ENCODE assay signal across 8 mouse cellular contexts in genomic region chr17:17829816-17830535, GRCm38 (mm10). TPM values are rescaled to one million over a fixed set of nuclear protein-coding genes. Genes with fewer than 3 reads are reported as not detected.
DNase-seq lines count a peak whose midpoint lies in the region; ATAC-seq and TF ChIP-seq lines count a peak whose summit lies in the region.

No protein-coding gene starts in this region.

- H3K4me3 ChIP-seq in E14TG2a.4 (replicated peaks; ENCODE audit: low read length) = peak overlapping the region; percentile 87
- peak overlapping the region; percentile 89 for H3K4me3 ChIP-seq in forebrain, embryonic 12.5 days (replicated peaks)
- H3K4me3 ChIP-seq in limb, embryonic 14.5 days (replicated peaks; ENCODE audit: low read length) = peak overlapping the region; percentile 78

- peak overlapping the region; percentile 87 for H3K4me2 ChIP-seq in forebrain, embryonic 12.5 days
- peak overlapping the region; percentile 75 for H3K4me2 ChIP-seq in limb, embryonic 14.5 days (replicated peaks; ENCODE audit: low read depth, low read length, severe bottlenecking)

- TF ChIP-seq POLR2A in limb, embryonic 14.5 days (IDR thresholded peaks at IDR 0.05; ENCODE audit: borderline replicate concordance, extremely low read depth, insufficient read depth, insufficient read length) = no peak

- peak overlapping the region; percentile 92 for H3K9ac ChIP-seq in forebrain, embryonic 12.5 days
- peak overlapping the region; percentile 93 for H3K9ac ChIP-seq in limb, embryonic 14.5 days (ENCODE audit: low read depth, low read length, severe bottlenecking)

- peaks cover 63% of the 10 kb centered on the region for H3K4me1 ChIP-seq in E14TG2a.4 (replicated peaks; ENCODE audit: low read depth, low read length)
- H3K4me1 ChIP-seq in forebrain, embryonic 12.5 days = peaks cover 57% of the 10 kb centered on the region
- peaks cover 40% of the 10 kb centered on the region for H3K4me1 ChIP-seq in limb, embryonic 14.5 days (ENCODE audit: control insufficient read depth, insufficient read depth, low read length)

- ATAC-seq in forebrain, embryonic 12.5 days (ENCODE audit: low FRiP score) = no peak
- no peak for ATAC-seq in limb, embryonic 14.5 days (ENCODE audit: low FRiP score, low read depth)

- intact Hi-C loops in heart, postnatal 14 days (cut with DNase I) = loop anchor here (10.0 kb wide), 3 partner anchors 65 to 765 kb away; partner anchors contain the start of genes Lnpep and Zfp960

- H3K27me3 ChIP-seq in E14TG2a.4 (ENCODE audit: insufficient read depth, low read length) = no peaks in the 10 kb centered on the region
- H3K27me3 ChIP-seq in forebrain, embryonic 12.5 days = no peaks in the 10 kb centered on the region
- H3K27me3 ChIP-seq in limb, embryonic 14.5 days (ENCODE audit: control insufficient read depth, insufficient read depth, low read length) = no peaks in the 10 kb centered on the region

- peak; percentile 90 for DNase-seq in heart, adult 11 months
- no peak for DNase-seq in heart, postnatal 14 days
- DNase-seq in limb, embryonic 14.5 days (ENCODE audit: low spot score) = no peak
- DNase-seq in adipocyte (ENCODE audit: low spot score) = no peak
- no peak for DNase-seq in gastrocnemius, adult 18-20 months (ENCODE audit: low spot score)
- no peak for DNase-seq in left cerebral cortex, adult 18-20 months (ENCODE audit: low spot score in 2 of 2)

- peak overlapping the region; percentile 100 for H3K27ac ChIP-seq in forebrain, embryonic 12.5 days
- H3K27ac ChIP-seq in limb, embryonic 14.5 days (replicated peaks; ENCODE audit: low read depth, low read length) = peak overlapping the region; percentile 99

- no peaks in the 10 kb centered on the region for H3K9me3 ChIP-seq in E14TG2a.4 (ENCODE audit: low read length)
- H3K9me3 ChIP-seq in forebrain, embryonic 12.5 days = no peaks in the 10 kb centered on the region
- no peaks in the 10 kb centered on the region for H3K9me3 ChIP-seq in limb, embryonic 14.5 days (ENCODE audit: control insufficient read depth, low read length)

- peaks cover 38% of the 10 kb centered on the region for H3K36me3 ChIP-seq in E14TG2a.4 (ENCODE audit: insufficient read depth, low read length)
- peaks cover 37% of the 10 kb centered on the region for H3K36me3 ChIP-seq in forebrain, embryonic 12.5 days (replicated peaks)
- peaks cover 41% of the 10 kb centered on the region for H3K36me3 ChIP-seq in limb, embryonic 14.5 days (ENCODE audit: control insufficient read depth, insufficient read depth, low read length)

- 58% methylated on average over 18 of the region's 23 CpGs for WGBS in forebrain, embryonic 12.5 days
- WGBS in limb, embryonic 14.5 days = 42% methylated on average over 23 of the region's 23 CpGs

- no peak for TF ChIP-seq CTCF in E14TG2a.4 (conservative IDR thresholded peaks at IDR 0.05; ENCODE audit: low read length)

RNA-seq across cellular contexts. Expression of gene Spaca6, which starts 3.0 kb away (rescaled TPM):
- total RNA-seq in heart, postnatal 14 days (2021) = 10 to 100 TPM; 14.9 to 23.6 TPM
- polyA plus RNA-seq in forebrain, embryonic 12.5 days (2016; fragmentation: Nextera tagmentation; extraction: Ambion mirVana) = 43.5 and 46.8 TPM in 2 replicates
- polyA plus RNA-seq in limb, embryonic 14.5 days (2012; rRNA removed) = 125 and 142 TPM in 2 replicates
- 23.6 and 32.5 TPM in 2 replicates for polyA plus RNA-seq in limb, embryonic 14.5 days (2014; fragmentation: Nextera tagmentation; extraction: Ambion mirVana)
- total RNA-seq in gastrocnemius, adult 18-20 months (2021) = 1 to 10 TPM; 4.8 to 6.0 TPM
- 10 to 100 TPM; 81.6 to 81.8 TPM for total RNA-seq in left cerebral cortex, adult 18-20 months (2021)

RNA-seq across cellular contexts. Expression of gene Has1, which starts 25.0 kb away (rescaled TPM):
- under 1 TPM; 0.69 to 0.98 TPM for total RNA-seq in heart, postnatal 14 days (2021)
- 0.83 and 1.4 TPM in 2 replicates for polyA plus RNA-seq in forebrain, embryonic 12.5 days (2016; fragmentation: Nextera tagmentation; extraction: Ambion mirVana)
- 0.19 and 0.25 TPM in 2 replicates for polyA plus RNA-seq in limb, embryonic 14.5 days (2012; rRNA removed)
- 1.6 and 2.2 TPM in 2 replicates for polyA plus RNA-seq in limb, embryonic 14.5 days (2014; fragmentation: Nextera tagmentation; extraction: Ambion mirVana)
- total RNA-seq in gastrocnemius, adult 18-20 months (2021) = under 1 TPM; 0.09 to 0.52 TPM
- total RNA-seq in left cerebral cortex, adult 18-20 months (2021) = 1 to 10 TPM in 1 of 2 experiments, under 1 TPM in 1; 0.67 to 1.4 TPM

RNA-seq across cellular contexts. Expression of gene Fpr1, which starts 53.8 kb away (rescaled TPM):
- not detected for total RNA-seq in heart, postnatal 14 days (2021)
- not detected in 2 replicates for polyA plus RNA-seq in forebrain, embryonic 12.5 days (2016; fragmentation: Nextera tagmentation; extraction: Ambion mirVana)
- 0.11 and 0.58 TPM in 2 replicates for polyA plus RNA-seq in limb, embryonic 14.5 days (2012; rRNA removed)
- 0.23 TPM in 1 of 2 replicates, not detected in the other for polyA plus RNA-seq in limb, embryonic 14.5 days (2014; fragmentation: Nextera tagmentation; extraction: Ambion mirVana)
- total RNA-seq in gastrocnemius, adult 18-20 months (2021) = not detected
- not detected for total RNA-seq in left cerebral cortex, adult 18-20 months (2021)

RNA-seq across cellular contexts. Expression of gene Fpr2, which starts 57.6 kb away (rescaled TPM):
- under 1 TPM in 1 of 2 experiments, not detected in 1; 0.20 TPM for total RNA-seq in heart, postnatal 14 days (2021)
- not detected in 2 replicates for polyA plus RNA-seq in forebrain, embryonic 12.5 days (2016; fragmentation: Nextera tagmentation; extraction: Ambion mirVana)
- polyA plus RNA-seq in limb, embryonic 14.5 days (2012; rRNA removed) = 0.14 and 0.27 TPM in 2 replicates
- polyA plus RNA-seq in limb, embryonic 14.5 days (2014; fragmentation: Nextera tagmentation; extraction: Ambion mirVana) = 0.23 and 0.36 TPM in 2 replicates
- not detected for total RNA-seq in gastrocnemius, adult 18-20 months (2021)
- not detected for total RNA-seq in left cerebral cortex, adult 18-20 months (2021)

RNA-seq across cellular contexts. Expression of gene Fpr3, which starts 57.7 kb away (rescaled TPM):
- not detected for total RNA-seq in heart, postnatal 14 days (2021)
- not detected in 2 replicates for polyA plus RNA-seq in forebrain, embryonic 12.5 days (2016; fragmentation: Nextera tagmentation; extraction: Ambion mirVana)
- not detected in 2 replicates for polyA plus RNA-seq in limb, embryonic 14.5 days (2012; rRNA removed)
- not detected in 2 replicates for polyA plus RNA-seq in limb, embryonic 14.5 days (2014; fragmentation: Nextera tagmentation; extraction: Ambion mirVana)
- total RNA-seq in gastrocnemius, adult 18-20 months (2021) = not detected
- total RNA-seq in left cerebral cortex, adult 18-20 months (2021) = not detected
